Mouse (Mus musculus): ENCODE measurements around the gene Ptpn14. TPM values are rescaled to one million over a fixed set of nuclear protein-coding genes. Genes with fewer than 3 reads are reported as not detected.

The Ptpn14 gene
- total RNA-seq, 2 experiments from 2014 or later, result 0.37 to 1.1 TPM

DNA sequence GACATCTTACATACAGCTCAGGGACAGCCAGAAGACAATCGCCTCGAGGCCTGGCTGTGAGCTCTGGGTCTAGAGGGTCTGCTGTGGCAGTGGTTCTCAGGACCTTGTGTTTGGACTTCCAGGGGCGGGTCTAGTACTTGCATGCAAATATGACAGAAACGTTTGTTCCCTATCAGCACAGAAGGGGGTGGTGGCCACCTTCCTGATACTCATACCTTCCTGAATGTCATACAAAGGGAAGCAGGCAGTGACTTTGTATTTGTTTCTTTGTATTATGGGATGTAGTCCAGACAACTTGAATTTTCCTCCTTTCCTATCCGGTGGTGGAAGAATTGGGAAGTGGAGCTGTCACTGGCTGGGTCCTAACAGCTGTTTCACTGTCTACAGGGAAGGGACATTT, 36.2 kb downstream of the Ptpn14 start:
- ATAC-seq (replicated peaks; ENCODE audit: poor library complexity), result peak; percentile 51

- ATAC-seq (replicated peaks; ENCODE audit: poor library complexity), result peak; percentile 75
These were observed 39.1 kb downstream of the Ptpn14 start for GRCm38 (mm10) chr1:189767164-189767563.

- no peak for ATAC-seq (replicated peaks; ENCODE audit: poor library complexity)
These were observed 39.8 kb downstream of the Ptpn14 start for GRCm38 (mm10) chr1:189767910-189768309.

- ATAC-seq (replicated peaks; ENCODE audit: poor library complexity), result no peak
These were observed 42.4 kb downstream of the Ptpn14 start for GRCm38 (mm10) chr1:189770516-189770915.

- peak; percentile 38; the same call in 1 of the 2 replicates for ATAC-seq (replicated peaks; ENCODE audit: poor library complexity)
These were observed 44.6 kb downstream of the Ptpn14 start for GRCm38 (mm10) chr1:189772707-189773106.

GRCm38 (mm10) chr1:189774778-189775177, 46.7 kb downstream of the Ptpn14 start:
- ATAC-seq (replicated peaks; ENCODE audit: poor library complexity), result no peak

DNA sequence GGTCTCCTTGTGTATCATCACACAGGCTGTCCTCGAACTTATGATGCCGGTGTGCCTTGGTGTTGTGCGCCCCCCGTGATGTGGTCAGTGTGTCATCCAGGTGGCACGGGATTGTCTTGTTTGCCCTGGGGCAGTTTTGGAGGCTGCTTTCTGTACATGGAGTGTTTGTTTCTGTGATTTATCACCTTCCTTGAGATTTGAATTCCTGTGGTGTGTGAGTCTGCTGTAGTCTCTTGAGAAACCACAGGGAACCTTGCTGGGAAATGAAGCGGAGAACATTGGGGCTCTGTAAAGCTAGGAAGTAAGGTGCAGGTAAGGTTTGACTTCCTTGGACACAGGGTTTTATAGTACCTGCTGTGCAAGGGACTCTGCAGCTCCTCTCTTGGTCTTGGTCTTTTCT, 49.1 kb downstream of the Ptpn14 start:
- no peak for ATAC-seq (replicated peaks; ENCODE audit: poor library complexity)

DNA sequence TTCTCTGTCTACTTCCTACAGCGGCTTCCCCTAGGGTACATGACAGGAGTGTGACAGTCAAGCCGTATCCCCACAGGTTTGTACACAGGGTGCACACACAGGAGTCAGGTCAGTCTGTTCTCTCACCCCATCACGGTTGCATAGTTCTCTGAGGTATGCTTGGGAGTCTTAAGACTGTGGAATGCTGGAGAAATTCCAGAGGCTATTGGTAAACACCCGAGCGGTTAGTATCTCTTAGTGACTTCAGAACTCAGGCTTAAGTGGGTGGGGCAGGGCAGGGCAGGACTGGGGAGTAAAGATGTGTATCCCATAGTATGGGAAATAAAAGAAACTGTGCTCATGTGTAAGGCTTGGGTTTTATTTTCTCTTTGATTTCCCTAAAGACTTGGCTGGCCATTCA, 50.3 kb downstream of the Ptpn14 start:
- ATAC-seq (replicated peaks; ENCODE audit: poor library complexity), result no peak

GRCm38 (mm10) chr1:189779226-189779625, 51.2 kb downstream of the Ptpn14 start:
- no peak for ATAC-seq (replicated peaks; ENCODE audit: poor library complexity)

- ATAC-seq (replicated peaks; ENCODE audit: poor library complexity), result peak; percentile 24
These were observed 53.8 kb downstream of the Ptpn14 start for GRCm38 (mm10) chr1:189781721-189782345.

DNA sequence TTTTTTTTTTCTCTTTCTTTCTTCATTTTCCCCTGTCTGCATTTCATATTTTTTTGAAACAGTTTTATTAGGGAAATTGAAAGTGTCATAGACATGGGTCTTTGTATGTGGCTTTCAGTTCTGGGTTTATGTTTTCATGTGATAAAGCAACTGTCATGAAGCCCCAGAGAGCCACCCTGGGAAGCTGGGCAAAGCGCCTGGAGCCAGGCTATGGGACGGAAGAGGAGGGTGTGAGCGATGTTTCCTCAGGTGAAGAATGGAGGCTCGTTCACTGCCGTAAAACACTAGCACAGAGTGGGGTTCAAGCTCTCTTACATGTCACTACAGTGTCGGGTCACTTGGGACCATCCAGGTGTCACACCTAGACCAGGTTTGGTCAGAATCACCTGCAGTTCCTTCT, 54.6 kb downstream of the Ptpn14 start:
- ATAC-seq (replicated peaks; ENCODE audit: poor library complexity), result peak; percentile 58

DNA sequence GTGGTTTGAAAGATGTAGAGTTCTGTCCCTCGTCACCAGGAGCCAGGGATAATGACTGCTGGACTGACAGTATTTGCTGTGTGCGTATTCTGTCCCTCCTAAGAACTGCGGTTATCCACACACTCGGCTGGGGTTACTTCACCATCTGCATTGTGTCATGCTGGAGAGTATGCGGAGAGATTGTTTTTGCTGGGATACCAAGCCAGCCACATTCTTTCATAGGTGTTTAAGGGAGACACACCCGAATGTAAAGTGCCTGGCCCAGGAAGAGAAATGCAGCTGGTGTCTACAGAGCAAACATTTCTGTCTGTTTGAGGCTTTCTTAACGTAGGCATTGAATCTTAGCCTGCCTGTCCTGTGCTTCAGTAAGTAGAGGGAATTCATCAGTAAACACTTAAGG, 56.4 kb downstream of the Ptpn14 start:
- no peak for ATAC-seq (replicated peaks; ENCODE audit: poor library complexity)

DNA sequence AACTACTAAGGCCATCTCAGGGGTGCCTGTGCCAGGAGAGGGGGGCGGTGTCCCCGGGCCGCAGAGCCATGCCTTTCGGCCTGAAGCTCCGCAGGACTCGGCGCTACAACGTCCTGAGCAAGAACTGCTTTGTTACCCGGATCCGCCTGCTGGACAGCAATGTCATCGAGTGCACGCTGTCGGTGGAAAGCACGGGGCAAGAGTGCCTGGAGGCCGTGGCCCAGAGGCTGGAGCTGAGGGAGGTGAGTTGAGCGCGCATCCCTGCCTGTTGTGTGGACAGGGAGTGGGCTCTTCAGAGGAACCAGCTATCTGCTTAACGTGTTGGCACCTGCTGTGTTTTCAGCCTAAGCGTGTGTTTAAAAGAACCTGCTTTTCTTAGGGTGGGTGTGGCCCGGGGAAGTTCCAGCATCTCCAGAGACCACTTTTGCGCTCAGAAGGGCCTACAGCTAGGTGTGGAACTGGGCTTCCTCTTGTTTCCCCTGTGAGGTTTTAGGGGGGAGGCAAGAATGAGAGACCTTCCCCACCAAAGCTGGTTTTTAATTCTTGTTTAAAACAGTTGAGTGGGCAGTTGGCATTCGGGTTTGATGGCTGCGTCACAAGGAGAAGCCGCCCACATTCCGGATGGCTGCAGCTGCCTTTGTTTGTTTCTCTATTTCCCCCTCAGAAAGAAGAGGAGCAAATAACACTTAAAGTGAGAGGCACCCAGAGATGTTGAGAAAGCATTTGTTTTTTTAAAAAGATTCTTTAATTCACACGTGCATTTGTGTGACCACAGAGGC, 58.8 kb downstream of the Ptpn14 start:
- ATAC-seq (replicated peaks; ENCODE audit: poor library complexity), result no peak

- ATAC-seq (replicated peaks; ENCODE audit: poor library complexity), result no peak
These were observed 61.5 kb downstream of the Ptpn14 start for GRCm38 (mm10) chr1:189789545-189789944.

- no peak for ATAC-seq (replicated peaks; ENCODE audit: poor library complexity)
These were observed 62.6 kb downstream of the Ptpn14 start for GRCm38 (mm10) chr1:189790666-189791065.

- no peak for ATAC-seq (replicated peaks; ENCODE audit: poor library complexity)
These were observed 63.6 kb downstream of the Ptpn14 start for GRCm38 (mm10) chr1:189791534-189792217.

- ATAC-seq (replicated peaks; ENCODE audit: poor library complexity), result peak; percentile 45
These were observed 64.6 kb downstream of the Ptpn14 start for GRCm38 (mm10) chr1:189792560-189793195.

DNA sequence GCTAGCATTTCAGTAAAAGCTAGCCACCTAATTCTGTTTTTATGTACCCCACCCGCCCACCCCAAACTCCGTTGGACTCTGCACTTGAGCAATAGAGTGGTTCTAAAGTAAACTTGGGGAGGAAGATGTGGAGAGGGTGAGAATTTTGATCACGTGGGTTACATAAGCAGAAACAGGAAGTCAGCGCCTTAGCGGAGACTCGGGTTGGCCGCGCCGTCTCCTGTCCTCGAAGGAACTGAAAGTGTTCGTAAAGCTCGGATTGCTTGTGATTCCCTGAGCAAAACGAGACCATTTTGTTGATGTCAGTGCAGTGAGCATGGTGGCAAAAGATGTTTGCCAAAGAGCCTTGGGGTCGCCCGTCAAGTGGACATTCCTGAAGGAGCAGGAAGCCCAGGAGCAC, 70.9 kb downstream of the Ptpn14 start:
- peak; percentile 70 for ATAC-seq (replicated peaks; ENCODE audit: poor library complexity)

- ATAC-seq (replicated peaks; ENCODE audit: poor library complexity), result no peak
These were observed 72.3 kb downstream of the Ptpn14 start for GRCm38 (mm10) chr1:189800211-189800961.

GRCm38 (mm10) chr1:189801303-189801702, 73.2 kb downstream of the Ptpn14 start:
- ATAC-seq (replicated peaks; ENCODE audit: poor library complexity), result no peak

DNA sequence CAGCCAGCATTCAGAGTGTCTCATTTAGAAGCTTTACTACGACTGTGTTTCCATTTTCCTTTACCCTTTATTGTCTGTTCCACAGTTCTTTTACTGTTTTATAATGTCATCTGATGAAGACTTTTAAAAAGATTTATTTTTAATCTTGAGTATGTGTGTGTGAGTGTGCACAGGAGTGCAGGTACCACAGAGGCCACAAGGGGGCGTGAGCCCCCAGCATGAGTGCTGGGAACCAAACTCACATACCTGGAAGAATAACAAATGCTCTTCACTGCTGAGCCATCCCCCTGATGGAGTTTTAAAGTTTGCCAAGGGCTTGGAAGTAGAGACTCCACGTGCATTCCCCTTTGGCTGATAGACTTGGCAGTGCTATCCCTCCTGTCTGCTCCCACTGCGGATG, 74.5 kb downstream of the Ptpn14 start:
- ATAC-seq (replicated peaks; ENCODE audit: poor library complexity), result no peak

Data from megakaryocyte progenitor cell, adult 5-6 weeks (primary cell).